In the genomic region with DNA sequence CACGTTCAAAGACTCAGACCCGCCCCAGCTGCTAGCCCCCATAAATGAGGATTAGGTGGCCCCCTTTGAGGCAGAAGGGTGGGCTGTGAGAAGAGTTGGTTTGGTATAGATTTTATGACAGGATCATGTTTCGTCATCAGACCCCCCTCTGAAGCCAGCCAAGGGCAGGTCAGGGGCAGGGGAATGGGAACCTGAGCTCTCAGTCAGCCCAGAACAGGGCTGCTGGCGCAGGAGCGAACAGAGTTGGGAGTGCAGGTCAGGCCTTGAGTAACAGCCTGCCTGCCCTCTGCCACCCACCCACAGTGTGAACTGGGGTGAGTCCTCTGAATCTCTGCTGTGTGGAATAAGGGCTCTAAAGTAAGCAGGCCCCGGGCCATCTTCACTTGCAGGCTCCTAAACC, we compare ENCODE assay signal across 23 mouse cellular contexts. TPM values are rescaled to one million over a fixed set of nuclear protein-coding genes. Genes with fewer than 3 reads are reported as not detected.
"Had no signal": no experiment of that assay in that cellular context is flagged by ENCODE, and none has a peak within 500 bp of the region (broad histone marks: within the 10 kb centered on the region; RNA-seq: fewer than 3 reads in every experiment).

No protein-coding gene starts in this region.

- H3K27ac ChIP-seq: intestine, embryonic 15.5 days; left cerebral cortex, adult 2 months; limb, embryonic 15.5 days; liver, embryonic 14.5 days; macrophage; stomach, postnatal 0 days had no signal

- H3K9me3 ChIP-seq: intestine, embryonic 15.5 days; limb, embryonic 15.5 days had no signal

- H3K9ac ChIP-seq: intestine, embryonic 15.5 days; limb, embryonic 15.5 days; liver, embryonic 14.5 days; liver, postnatal 0 days; lung, embryonic 14.5 days had no signal

- ATAC-seq: intestine, embryonic 15.5 days; liver, postnatal 0 days; lung, postnatal 0 days had no signal

- H3K36me3 ChIP-seq: intestine, embryonic 15.5 days; limb, embryonic 15.5 days had no signal

- DNase-seq: kidney, adult 11 months; kidney, postnatal 25 days; layer of hippocampus, postnatal 36 days; liver, postnatal 0 days; lung, embryonic 14.5 days; midbrain, embryonic 14.5 days; right cerebral cortex, adult 18-20 months; right cerebral cortex, postnatal 14 days; right cerebral cortex, postnatal 4 days; thymus, adult 2 months; thymus, postnatal 14 days had no signal

- H3K4me2 ChIP-seq: intestine, embryonic 15.5 days; limb, embryonic 15.5 days; liver, embryonic 11.5 days; lung, embryonic 14.5 days had no signal

- H3K4me3 ChIP-seq: intestine, embryonic 15.5 days; left cerebral cortex, adult 2 months; limb, embryonic 15.5 days had no signal

RNA-seq across cellular contexts. Expression of a gene that starts 25.2 kb away (rescaled TPM):
- polyA plus RNA-seq: intestine, embryonic 15.5 days; large intestine, adult 2 months; limb, embryonic 15.5 days; liver, embryonic 11.5 days; liver, embryonic 14.5 days; liver, postnatal 0 days; lung, embryonic 14.5 days; lung, postnatal 0 days; macrophage; midbrain, embryonic 14.5 days; neural tube, embryonic 11.5 days; neural tube, embryonic 14.5 days; stomach, embryonic 14.5 days; stomach, postnatal 0 days; thymus, adult 2 months had no signal
